Mouse (Mus musculus): Measurements from ENCODE around the gene Phf21a. TPM values are rescaled to one million over a fixed set of nuclear protein-coding genes. Genes with fewer than 3 reads are reported as not detected.

The Phf21a gene
- total RNA-seq, 1 experiment from 2014 or later: 96.6 TPM

DNA sequence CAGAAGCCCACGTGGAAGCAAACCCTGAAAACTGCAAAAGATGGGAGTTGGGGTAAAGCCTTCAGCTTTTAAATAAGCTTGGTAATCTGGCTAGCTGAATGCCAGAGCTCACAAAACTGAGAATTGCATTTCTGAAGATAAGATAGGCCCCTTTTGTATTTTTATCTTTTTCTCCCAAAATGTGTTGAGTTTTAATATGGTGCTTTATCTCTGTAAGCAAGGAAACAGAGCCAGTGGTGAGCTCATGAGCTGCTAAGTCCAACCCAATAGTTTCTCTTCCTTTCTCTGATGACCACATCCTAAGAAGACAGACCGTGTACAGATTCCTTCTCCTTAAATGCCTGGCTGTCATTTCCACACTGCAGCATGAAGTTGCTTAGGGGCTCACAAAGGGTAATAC is 167.0 kb downstream of the Phf21a start:
- ATAC-seq (replicated peaks; ENCODE audit: insufficient number of reproducible peaks, low FRiP score, low TSS enrichment, poor library complexity, severe bottlenecking): no peak

DNA sequence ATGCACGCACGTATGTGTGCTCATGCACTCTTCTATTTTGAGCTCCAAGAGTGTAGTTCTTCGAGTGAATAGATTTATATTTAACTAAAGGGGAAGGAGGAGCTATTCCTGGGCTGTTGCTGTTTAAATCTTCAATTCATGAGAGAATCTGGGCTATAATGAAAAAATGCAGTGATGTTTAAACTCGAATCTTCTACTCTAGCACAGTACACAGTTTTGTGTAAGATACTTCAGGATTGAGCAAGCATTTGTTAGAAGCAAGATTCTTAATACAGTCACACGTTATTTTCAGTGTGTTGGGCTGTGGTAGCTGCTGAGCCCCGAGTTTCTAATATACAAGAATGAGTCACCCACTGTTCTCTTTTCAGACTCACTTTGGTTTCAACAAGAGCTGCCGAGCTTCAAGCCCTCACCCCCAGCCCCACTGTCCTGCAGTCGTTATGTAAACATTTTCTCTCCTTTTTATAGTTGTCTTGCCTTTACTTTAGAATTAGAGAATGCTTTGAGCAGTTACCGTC is 173.2 kb downstream of the Phf21a start:
- ATAC-seq (replicated peaks; ENCODE audit: insufficient number of reproducible peaks, low FRiP score, low TSS enrichment, poor library complexity, severe bottlenecking): no peak

DNA sequence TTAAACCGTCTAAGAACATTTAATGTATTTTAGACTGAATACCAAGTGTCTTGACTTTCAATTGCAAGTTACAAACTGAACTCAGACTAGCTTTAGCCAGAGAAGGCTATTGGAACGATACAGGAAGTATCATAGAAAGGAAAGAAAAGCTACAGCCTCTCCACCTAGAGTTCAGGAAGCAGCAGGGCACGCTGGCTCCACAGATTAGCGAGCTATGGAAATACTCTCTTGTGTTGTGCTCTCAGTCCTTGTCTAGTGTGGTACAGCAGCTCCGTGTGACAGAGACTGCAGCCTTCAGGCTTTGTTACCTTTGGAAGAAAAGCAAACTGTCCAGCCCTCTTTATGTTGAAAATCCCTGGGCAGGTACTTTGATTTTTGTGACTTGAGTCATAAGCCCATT is 176.3 kb downstream of the Phf21a start:
- ATAC-seq (replicated peaks; ENCODE audit: insufficient number of reproducible peaks, low FRiP score, low TSS enrichment, poor library complexity, severe bottlenecking): no peak

DNA sequence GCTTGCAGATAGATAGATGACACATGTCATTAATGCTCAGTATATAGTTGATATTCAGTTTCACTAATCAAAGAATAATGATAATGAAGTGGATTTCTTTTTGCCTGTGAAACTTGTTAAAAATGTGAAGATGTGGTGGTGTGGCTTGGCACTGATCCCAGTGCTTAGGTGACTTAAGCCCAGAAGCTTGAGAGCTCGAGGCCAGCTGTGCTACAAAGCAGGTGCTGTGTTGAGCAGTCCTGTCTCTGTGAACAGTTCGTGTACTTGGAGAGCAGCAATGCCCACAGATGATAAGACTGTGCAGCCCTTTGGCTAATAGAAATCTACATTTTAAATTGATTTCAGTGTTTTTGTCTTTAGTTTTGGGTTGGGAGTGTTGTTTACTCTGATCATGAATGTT is 179.6 kb downstream of the Phf21a start:
- no peak for ATAC-seq (replicated peaks; ENCODE audit: insufficient number of reproducible peaks, low FRiP score, low TSS enrichment, poor library complexity, severe bottlenecking)

DNA sequence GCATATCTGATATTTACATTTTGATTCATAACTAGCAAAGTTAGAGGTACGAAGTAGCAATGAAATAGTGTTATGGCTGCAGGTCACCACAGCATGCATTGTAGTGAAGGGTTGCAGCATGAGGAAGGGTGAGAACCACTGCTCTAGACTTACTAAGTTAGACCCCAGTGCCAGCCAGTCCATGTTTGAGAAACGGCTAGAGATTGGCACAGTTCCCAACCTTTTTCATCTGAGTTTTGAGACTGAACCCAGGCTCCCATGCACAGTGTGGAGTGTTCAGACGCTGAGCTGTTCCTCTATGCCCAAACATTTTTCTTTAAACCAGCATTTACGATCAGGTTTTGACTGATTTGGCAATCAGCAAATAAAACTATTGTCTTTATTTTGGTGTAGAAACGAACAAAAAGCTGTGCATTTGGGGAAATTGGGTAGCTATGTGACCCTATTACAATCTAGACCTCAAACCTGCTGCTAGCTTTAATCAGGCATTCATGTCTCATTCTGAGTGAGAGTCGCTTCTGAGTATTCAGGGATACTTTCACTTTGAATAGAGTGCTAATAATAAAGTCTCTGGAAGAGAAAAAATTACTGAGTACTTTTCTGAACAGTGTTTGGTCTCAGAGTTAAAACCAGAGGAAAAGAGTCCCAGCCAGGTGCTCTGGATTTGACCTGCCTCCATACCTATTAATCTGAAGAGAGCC is 180.3 kb downstream of the Phf21a start:
- no peak for ATAC-seq (replicated peaks; ENCODE audit: insufficient number of reproducible peaks, low FRiP score, low TSS enrichment, poor library complexity, severe bottlenecking)

DNA sequence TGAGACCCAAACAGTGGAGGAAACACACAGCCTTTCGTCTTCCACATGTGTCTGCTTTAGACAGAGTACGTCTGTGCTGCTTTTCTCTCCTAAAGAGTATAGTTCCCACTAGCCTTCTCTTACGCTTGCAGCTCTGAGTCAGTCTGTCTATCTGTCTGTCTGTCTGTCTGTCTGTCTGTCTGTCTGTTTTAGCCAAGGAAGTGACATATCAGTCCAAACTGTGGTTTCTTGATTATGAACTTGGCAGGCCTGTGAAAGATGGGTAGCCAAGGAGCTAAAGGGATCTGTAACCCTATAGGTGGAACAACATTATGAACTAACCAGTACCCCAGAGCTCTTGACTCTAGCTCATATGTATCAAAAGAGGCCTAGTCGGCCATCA is 180.9 kb downstream of the Phf21a start:
- ATAC-seq (replicated peaks; ENCODE audit: insufficient number of reproducible peaks, low FRiP score, low TSS enrichment, poor library complexity, severe bottlenecking): no peak

DNA sequence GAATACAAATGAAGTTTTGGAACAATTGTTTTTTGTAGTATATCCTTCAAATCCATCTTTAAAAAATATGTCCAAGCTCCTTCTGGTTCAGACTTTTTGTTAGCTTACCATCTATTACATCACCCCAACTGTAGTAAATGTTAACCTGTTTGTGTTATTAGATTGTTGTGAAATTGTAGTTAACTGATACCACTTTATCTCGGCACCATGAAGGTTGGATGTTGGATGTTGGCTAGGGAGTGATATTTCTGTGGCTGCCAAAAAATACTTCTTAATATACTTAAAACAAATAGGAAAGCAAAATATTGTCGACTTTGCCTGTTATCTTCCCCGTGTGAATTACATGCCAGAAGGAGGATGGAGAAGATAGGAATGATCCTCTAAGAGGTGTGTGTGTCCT is 184.9 kb downstream of the Phf21a start:
- no peak for ATAC-seq (replicated peaks; ENCODE audit: insufficient number of reproducible peaks, low FRiP score, low TSS enrichment, poor library complexity, severe bottlenecking)

DNA sequence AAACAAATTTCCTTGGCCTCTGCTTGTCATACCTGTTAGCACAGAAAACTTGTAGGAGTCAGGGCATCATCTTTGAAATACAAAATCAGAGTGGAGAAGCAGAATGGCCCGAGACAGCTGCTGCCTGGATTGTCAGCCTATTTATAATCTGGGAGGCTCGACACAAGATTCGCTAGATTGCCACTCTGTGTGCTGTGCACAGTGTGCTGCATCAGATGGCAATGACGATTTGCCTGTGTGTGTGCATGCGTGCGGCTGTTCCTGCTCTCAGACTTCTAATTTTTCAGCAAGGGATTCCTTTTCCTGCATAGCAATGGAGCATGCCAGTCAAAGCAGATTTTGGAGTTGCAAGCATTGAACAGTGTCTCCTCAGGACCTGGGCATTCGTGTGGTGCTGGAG is 185.7 kb downstream of the Phf21a start:
- no peak for ATAC-seq (replicated peaks; ENCODE audit: insufficient number of reproducible peaks, low FRiP score, low TSS enrichment, poor library complexity, severe bottlenecking)

DNA sequence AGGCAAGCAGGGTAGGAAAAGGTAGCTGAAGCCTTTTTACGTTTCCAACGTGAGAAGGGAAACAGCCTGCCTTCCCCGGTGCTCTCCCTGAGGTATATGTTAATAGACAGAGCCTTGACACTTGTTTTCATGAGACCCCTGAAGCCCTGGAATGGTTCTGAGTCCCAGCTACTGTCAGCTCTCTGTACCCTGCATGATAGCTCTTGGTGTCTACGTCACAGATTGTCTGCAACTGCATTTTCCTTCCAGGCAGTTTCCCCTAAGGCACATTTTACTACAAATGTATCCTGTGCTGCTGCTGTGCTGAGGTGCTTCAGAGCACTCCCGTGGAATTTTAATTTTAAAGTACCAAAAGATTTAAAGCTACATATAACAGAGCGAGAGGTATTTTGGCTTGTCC is 186.5 kb downstream of the Phf21a start:
- ATAC-seq (replicated peaks; ENCODE audit: insufficient number of reproducible peaks, low FRiP score, low TSS enrichment, poor library complexity, severe bottlenecking): no peak

DNA sequence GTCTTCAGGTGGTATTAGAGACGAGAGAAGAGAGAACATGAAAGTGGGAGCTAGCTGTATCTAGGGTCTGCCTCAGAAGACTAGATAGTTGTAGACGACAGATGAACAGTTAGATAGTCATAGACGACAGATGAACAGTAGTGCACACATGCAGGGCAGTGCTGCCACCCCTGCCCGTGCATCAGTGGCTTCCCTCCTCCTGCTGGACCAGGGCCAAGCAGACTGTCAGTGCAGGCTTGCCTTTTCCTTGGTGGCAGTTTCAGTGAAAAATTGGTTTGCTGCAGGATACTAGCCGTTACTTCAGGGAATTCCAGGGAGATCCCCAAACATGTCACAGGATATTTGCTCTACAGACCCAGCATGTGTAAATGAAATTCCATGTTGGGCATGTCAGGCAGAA is 192.7 kb downstream of the Phf21a start:
- no peak for ATAC-seq (replicated peaks; ENCODE audit: insufficient number of reproducible peaks, low FRiP score, low TSS enrichment, poor library complexity, severe bottlenecking)

DNA sequence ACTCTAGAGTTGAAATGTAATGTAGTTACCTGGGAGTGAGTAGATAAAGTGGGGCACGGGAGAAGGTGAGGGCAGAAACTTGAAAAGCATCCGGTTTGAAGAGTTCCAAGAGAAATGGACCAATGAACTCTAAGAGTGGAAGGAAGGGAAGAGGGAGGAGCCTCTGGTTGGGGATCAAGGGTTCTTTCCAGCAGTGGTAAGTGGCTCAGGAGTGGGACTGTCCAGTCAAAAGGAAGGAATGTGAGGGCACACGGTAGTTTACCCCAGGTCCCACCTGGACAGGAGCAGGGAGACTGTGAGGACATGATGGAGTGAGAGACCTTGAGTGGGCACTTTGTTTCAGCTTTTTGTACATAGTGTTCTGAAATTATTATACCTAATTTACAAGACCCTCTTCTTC is 196.4 kb downstream of the Phf21a start:
- ATAC-seq (replicated peaks; ENCODE audit: insufficient number of reproducible peaks, low FRiP score, low TSS enrichment, poor library complexity, severe bottlenecking): no peak

DNA sequence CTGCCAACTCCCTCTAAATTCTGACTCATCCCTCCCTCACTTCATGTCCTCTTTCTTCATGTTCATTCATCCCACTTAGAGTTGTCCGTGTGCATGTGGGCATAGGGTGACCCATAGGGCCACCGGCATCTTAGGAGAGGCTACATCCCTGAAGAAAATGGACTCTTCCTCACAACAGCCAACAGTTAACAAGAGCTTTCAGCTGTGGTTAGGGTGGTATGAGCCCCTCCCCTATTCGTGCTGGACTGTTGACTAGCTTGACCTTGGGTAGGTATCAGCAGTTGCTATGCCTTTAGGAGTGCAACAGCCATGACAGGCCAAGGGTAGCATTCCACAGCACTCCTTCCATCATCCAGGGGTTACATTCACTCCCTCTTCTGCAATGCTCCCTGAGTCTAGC is 198.6 kb downstream of the Phf21a start:
- ATAC-seq (replicated peaks; ENCODE audit: insufficient number of reproducible peaks, low FRiP score, low TSS enrichment, poor library complexity, severe bottlenecking): no peak

DNA sequence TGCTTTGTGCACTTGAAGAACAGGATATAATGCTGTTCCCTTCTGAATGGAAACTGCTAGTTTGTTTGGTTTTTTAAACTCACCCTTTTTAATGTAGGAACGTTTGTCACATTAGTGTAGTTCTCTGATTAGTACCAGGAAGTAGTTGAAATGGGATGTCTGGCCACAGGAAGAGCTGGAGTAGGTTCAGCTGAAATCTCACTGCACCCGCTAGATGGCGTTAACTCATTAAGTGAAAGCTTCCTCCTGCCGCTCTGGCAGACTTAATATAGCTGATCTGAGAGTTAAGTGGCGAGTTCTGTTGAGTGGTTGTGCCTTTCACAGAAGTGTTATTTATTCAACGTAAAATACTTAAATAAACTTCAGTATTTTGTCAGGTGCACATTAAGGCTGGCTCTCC is 203.5 kb downstream of the Phf21a start:
- peak; percentile 96 for ATAC-seq (replicated peaks; ENCODE audit: insufficient number of reproducible peaks, low FRiP score, low TSS enrichment, poor library complexity, severe bottlenecking)

DNA sequence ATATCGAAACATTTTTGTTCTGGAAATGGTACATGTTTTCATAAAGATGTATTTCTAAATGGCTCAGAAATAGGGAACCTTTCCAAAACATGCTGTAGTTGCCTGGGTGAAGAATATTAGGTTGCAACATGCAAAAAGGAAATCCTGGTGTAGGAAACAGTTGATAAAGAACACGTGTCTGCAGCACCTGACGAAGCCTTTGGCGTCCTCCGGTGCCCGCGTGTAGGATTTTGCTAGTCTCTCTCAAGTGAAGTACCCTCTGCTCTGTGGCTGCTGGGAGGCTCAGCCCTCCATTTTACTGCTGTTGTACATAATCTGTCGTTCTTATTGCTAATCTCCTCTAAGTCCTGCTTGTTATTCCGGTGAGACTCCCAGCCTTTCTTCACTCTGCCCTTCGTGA is 207.0 kb downstream of the Phf21a start:
- ATAC-seq (replicated peaks; ENCODE audit: insufficient number of reproducible peaks, low FRiP score, low TSS enrichment, poor library complexity, severe bottlenecking): no peak

DNA sequence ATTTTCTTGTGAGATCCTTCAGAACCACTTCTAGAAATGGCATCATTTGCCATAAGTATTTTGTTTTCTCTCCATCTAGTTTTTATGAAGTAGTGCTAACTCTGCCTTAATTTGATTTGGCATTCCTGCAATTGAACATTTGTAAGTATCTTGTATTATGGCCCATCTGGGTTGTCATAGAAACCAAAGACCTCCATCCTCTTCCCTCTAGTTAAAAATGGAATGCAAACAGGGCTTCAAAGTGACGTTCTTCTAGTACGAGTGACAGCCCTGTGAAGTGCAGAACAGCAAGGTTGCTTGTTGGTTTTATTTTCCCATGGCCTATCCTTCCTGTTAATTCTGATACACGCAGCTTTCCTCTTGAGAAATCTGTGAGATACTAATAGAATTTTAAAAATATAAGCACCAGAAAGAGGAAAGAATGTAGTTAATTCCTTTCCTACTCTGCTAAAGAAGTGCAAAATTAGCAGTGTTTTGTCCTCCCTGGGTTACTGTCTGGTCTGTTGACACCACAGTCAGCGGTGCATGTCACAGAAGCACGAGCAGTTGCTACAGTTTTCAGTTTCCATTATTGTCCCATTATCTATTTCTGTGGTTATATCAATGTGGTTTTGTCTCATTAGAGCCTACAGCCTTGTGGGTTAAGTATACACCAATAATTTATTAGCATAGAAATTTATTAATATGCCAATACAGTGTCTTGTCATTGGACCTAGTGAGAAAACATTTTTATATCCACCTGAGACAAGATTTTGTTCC is 209.1 kb downstream of the Phf21a start:
- ATAC-seq (replicated peaks; ENCODE audit: insufficient number of reproducible peaks, low FRiP score, low TSS enrichment, poor library complexity, severe bottlenecking): no peak

DNA sequence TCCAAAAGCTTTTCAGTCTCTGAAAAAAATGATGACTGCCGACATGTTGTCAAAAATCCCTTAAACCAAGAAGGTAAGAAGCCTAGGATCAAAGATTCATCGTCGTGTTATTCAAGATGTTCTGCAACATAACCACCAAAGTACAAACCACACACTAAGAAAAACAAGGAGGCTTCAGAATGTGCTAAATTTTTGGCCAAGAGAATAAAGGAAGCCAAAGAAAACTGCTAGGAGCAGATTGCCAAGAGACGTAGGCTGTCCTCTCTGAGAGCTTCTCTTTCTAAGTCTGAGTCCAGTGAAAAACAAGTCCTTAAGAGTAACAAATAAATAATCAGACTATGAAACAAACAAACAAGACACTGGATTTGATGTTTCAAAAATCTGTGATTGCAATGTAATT is 219.6 kb downstream of the Phf21a start:
- no peak for ATAC-seq (replicated peaks; ENCODE audit: insufficient number of reproducible peaks, low FRiP score, low TSS enrichment, poor library complexity, severe bottlenecking)

DNA sequence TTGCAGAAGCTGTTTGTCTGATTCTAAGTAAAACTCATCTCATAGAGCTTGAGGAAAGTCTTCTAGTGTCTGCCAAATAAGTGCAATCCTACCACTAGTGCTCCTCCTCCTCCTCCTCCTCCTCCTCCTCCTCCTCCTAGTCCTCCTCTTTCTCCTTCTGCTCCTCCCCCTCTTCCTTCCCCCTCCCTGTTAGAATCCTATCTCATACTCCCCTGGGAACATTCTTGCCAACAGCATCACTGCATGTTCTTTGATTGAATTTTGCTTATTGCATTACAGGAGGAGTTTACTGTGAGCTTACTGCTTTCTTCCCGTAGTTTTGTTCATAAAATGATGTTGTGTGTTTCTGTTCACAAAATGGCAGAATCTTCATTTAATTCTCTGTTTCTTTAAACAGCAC is 221.1 kb downstream of the Phf21a start:
- ATAC-seq (replicated peaks; ENCODE audit: insufficient number of reproducible peaks, low FRiP score, low TSS enrichment, poor library complexity, severe bottlenecking): no peak

DNA sequence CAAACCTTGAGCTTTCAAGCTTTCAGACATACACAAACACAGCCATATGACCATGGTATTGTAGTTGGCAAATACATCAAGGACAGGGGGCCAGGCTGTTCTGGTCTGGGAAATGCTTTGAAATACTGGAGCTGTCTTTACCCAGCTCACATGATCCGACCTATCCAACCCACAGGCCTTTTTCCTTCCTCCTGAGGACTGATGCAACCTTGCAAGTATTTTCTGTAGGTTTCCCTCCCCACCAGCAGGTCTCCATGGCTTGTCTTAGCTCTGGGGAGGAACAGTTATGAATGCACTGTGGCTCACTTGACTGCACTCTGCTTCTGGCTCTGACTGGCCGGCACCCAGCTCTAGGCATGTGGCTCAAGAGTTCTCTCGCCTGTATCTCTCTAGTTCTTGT is 223.7 kb downstream of the Phf21a start:
- ATAC-seq (replicated peaks; ENCODE audit: insufficient number of reproducible peaks, low FRiP score, low TSS enrichment, poor library complexity, severe bottlenecking): no peak

DNA sequence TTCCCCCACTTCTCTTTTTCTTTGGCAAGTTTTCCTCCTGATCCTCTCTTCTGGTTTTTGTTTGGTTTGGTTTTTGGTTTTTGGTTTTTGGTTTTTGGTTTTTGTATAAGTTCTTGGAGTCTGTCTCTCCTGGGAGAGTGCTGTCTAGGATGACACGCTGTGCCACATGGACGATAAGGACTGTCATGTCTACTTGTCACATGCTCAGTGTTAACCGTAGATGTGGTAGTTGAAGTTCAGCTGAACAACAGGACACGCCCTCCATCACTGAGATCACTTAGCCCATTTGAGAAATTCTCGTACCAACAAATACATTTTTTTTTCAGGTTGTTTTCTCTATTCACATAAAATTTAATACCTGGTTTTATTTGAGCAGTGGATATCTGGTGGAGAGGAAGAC is 224.3 kb downstream of the Phf21a start:
- no peak for ATAC-seq (replicated peaks; ENCODE audit: insufficient number of reproducible peaks, low FRiP score, low TSS enrichment, poor library complexity, severe bottlenecking)

DNA sequence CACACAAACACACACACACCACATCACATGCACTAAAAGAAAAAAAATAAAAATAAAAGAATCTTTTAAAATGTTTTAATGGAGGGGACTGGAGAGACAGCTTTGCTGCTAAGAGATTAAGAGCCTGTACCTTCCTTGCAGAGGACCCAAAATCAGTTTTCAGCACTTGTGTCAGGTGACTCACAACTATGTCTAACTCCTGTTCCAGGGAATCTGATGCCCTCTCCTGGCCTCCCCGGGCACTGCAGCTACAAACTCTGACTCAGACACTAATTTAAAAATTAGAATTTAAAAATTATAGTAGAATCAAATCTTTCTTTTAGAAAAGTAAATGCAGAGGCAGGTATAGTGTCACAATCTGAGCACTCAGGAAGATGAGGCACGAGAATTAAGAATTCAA is 229.8 kb downstream of the Phf21a start:
- ATAC-seq (replicated peaks; ENCODE audit: insufficient number of reproducible peaks, low FRiP score, low TSS enrichment, poor library complexity, severe bottlenecking): no peak
